Mouse (Mus musculus) ES-CJ7 (cell line): ENCODE measurements around the gene Rexo4.

Source experiments
- DNase-seq: peaks from one replicate; pipeline ENCODE4 v3.0.0; 2011; ENCODE audit warnings: low read depth, low spot score

Gene Rexo4

DNA sequence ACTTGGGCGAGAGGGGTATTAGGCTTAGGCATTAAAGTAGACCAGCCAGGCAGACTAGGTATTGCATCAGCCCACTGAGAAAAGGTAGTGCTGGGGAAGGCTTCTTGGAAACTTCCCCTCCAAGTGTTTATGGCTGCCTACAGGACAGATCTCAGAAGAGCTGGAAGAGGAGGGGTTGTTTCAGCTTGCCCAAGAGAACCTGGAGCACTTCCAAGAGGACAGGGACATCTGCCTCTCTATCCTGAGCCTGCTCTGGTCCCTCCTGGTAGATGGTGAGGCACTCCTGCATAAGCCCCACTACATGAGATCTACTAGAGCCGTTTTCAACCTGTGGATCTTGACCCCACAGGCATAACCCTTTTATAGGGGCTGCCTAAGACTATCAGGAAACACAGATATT lies 13.8 kb downstream of the Rexo4 start:
- DNase-seq: no peak

DNA sequence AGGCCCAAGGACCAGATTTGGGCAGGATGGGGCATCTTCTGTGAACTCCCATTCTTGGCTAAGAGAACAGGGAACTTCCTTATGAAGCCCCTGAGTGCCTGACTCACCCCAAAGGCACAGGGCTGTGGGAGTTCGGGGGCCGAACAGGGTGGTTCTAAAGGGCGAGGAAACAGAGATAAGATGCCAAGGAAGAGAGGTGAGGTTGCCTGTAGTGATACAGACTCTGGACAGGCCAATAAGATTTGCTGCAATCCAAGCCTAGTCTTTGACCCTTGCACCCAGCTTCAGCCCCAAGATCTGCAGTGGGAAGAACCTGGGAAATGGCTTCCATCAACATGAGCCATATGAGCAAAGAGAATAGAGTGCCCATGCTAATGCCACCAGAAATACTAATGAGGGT lies 20.9 kb downstream of the Rexo4 start:
- no peak for DNase-seq

DNA sequence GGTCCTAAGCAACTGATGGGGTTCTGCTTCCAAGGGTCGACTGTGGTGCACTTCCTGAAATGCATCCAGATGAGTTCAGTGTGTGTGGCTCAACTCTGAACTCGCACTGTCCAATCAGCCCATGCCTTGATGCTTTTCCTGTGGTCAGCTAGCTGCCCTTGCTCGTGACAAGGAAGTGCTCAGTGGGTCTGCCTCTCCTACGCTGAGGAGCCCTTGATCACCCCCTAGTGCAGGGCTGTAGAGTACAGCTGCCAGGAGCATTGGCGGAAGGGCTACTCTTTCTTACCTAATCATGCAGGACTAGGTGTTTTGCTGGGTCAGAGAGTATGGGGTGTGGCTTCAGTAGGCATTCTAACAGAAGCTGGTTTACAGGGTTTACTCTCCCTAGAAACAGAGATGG lies 22.6 kb downstream of the Rexo4 start:
- peak; percentile 42 for DNase-seq

DNA sequence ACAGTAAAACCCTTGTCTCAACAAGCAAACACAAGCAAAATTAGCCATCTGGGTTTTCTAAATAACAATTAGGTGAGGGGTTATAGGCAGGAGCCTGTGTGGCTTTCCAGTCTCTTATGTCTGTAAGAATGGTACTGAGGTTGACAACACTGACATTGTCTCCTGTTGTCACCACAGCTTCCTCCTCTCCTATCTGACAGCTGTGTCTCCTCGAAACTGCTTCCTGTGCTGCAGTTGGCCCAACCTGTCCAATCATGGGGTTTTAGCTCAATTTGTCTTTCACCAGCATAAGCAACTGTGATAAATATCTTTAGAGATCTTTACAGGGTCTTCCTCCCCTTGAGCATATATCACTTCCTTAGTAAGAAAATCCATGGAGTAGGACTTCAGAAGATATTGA lies 27.8 kb downstream of the Rexo4 start:
- DNase-seq: no peak

DNA sequence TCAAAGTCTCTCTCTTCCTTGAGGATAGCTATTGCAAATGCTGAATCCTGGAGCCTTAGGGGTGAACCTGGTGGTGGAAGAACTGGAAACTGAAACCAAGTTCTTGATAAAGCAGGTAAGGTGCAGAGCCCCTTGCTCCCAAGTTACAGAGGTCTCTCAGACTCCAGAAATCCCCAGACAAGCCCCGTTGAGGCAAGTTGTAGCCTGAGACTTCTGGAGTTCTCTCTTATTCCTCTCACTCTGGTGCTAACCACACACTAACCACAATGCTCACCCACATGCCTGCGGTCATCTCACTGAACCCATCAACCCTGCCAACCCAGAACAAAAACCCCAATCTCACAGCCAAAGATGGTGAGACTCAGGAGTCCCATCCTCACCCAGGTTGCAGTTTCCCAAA lies 28.9 kb downstream of the Rexo4 start:
- no peak for DNase-seq

DNA sequence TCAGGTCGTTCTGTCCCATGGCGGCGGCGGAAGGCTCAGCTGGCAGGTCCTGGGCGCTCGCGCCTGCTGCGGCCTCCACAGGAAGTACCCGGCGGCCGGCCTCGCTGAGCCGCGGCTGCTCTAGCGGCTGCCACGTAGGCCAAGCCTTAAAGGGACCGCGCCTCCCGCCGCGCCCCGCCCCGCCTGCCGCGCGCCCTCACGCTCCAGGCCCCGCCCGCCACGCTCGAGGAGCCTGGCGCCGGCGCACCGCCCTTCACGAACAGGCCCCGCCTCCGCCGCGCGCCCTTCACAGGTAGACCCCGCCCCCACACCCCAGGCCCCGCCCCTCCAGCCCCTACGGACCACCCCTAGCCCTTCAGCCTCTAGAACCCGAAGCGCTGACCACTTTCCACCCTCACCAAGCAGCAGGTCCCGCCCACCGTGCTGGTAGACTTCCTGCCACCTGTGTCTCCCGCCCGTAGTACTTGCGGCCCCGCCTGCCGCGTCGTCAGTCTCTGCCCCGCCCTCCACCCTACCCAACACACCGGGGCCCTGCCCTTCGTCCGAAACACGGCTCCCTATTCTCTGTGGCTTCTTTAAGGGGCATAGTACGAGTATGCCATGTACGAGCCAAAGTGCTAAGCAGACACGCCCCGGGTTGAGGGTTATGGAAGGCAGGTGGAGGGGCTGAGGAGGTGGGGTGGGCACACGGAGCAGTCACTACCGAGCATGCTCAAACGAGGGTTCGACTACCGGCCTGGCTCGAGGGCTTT lies 30.7 kb downstream of the Rexo4 start, which contains the start of the genes Surf4 and Stkld1:
Surf4 (minus strand) TSS at position 625 of the 752 bp plus-strand sequence.
Stkld1 (plus strand) TSS at position 744 of the 752 bp plus-strand sequence.
- peak; percentile 98 for DNase-seq

DNA sequence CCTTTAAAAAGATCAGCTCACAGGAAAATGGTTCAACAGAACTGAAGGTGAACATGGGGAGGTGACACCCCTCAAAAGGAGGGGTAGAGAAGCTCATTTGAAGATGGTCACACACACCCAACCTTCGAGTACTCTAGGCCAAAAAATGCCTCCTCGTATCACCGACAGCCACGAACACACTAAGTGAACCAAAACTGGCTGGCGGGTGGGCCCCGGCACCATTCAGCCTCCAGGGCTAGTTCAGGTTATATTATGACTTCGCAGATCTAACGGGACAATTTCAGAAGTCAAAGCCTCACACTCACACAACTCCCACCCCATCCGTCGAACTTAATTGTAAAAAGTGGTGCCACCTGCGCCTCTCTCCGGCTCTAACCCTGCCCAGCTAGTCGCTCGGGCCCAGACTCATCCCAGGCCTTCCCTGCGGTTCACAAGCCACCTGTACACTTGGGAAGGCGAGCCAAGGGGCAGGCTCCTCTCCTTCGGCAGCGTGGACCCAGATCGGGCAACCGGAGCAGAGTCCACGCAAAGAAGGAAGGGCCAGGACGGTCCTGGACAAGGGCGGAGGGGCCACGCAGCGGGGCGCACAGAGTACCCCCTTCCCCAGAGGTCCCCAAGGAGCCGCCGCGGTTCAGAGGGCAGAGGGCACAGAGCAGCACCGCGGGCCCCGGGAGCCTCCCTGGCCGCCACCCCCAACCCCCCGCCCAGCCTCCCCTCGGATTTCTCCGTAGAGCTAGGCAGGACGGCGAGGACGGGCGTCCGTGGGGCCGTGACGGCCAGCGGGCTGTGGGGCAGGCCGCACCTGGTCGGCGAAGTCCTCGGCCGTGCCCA lies 31.5 kb downstream of the Rexo4 start:
- DNase-seq: no peak

DNA sequence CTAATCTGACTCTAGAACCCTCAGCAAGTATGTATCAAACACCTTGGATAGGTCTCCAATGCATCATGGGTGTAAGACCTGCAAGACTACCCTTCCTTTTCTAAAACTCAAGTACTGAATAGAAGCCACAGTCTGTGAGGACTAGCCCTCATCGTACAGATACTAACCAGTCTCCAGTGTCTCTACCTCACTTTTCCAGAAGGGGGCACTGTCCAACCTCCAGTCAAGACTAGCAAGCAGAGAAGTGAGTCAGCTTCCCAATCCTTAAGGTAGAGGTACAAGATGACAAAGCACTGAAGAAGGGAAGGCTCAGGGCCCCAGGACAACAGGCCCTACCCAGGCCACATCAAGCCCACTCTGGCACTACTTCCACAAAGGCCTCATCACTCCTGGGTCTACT lies 33.8 kb downstream of the Rexo4 start:
- DNase-seq: peak; percentile 85

DNA sequence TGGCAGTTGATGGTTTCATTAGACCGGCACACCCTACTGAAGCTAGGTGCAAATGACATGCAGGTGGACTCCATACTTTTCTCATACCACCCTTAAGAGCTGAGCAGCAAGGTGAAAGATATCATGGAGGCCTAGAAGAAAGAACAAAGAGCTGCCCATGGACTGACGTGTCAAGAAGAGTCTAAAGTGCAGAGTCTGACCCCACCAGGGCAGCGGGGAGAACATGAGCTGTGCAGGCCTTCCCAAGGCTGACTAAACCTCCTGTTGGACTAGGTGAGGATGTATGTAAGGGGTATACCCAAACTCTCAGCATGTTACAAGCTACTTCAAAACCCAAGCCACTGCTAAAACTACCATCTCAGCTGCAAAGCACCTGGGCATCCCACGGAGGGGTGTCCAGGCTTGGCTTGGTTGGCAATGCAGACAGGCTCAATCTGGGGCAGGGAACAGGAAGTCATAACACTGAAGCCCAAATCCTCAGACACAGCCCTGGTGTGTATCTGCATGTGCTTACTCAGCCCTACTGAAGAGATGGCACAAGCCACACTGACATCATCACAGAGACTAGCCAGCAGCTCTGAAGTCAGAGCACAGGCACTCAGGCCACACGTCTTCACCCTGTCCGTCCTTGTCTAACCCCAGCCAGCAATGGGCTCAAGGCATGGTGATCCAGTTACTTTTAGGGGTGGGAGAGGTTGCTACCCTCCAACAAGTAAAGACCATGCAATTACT lies 36.3 kb downstream of the Rexo4 start:
- no peak for DNase-seq

DNA sequence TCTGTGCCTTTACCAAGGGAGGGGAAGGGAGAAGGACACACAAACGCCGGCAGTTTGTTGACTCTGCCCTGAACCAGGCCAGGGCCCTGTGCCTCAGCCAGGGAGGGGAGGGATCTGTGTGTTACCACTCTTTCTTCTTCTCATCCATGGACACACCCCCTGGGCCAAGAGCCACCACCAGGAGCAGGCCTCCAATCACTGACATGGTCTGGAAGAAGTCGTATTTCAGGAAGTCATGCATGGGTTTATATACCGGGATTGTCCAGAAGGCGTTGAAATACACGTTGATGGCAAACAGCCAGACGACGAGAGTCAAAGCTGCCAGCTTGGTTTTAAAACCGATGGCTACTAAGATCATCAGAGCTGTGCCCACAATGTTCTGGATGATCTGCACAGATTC lies 42.4 kb downstream of the Rexo4 start:
- DNase-seq: no peak

DNA sequence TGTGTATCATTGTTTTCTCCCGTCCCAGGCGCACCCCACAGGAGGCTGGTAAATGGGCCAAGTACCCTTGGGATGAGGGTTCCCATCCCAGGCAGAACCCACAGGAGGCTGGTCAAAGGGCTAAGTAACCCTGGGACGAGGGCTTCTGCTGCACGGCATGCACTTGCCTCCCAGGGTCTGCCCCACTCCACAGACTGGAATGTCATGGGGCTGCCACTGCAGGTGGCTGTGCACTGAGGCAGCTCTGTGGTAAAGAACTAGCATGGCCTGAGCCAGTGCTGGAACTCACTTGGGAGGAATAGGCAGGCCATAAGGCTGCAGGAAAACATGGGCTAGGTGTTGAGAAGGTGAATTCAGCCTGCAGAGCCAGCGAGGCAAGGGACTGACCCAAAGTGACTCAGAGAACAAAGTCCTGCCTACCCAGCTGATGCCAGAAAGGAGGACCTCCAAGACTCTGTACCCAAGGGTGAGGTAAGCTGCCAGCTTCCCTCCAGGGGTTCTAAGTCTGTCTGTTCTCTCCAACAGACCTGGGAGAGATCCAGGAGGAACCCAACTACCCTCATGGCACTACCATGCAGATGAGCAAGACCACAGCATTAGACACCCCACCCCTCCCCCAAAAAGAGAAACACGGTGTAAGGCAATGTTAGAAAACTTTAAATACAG lies 43.9 kb downstream of the Rexo4 start:
- no peak for DNase-seq

DNA sequence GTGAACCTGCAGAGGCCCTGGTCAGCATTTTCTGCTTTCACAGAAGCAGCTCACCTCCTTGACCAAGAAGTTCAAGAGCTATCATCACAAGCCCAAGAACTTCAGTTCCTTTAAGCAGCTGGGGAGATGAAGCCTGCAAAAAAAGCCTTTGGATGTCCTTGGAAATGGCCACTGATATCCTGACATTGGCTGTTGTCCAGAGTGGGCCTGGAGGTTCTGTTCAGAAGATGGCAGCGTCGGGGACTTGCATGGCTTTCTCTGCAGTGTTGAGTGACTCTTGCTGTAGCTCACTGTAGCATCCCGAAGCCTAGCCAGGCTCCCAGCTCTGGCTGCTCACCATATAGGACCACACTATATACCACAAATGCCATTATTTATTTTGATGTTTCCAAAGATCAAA lies 44.5 kb downstream of the Rexo4 start:
- DNase-seq: no peak

DNA sequence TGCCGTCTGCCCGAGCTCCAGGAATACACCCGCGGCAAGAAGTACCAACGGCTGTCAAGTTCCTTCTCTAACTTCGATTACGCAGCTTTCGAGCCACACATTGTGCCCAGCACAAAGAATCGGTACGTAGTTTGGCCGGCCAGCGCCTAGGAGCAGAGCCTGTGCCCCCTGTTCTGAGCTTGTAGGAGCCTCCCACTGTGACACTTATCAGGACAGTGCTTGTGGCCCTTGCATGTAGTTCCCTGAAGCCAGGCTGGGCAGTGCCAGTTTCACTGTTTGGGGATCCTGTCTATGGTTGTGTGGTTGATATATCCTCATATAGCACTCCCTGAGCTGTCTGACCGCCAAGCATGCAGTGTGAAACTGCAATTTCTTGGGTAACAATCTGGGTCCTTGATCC lies 47.4 kb downstream of the Rexo4 start:
- DNase-seq: no peak

DNA sequence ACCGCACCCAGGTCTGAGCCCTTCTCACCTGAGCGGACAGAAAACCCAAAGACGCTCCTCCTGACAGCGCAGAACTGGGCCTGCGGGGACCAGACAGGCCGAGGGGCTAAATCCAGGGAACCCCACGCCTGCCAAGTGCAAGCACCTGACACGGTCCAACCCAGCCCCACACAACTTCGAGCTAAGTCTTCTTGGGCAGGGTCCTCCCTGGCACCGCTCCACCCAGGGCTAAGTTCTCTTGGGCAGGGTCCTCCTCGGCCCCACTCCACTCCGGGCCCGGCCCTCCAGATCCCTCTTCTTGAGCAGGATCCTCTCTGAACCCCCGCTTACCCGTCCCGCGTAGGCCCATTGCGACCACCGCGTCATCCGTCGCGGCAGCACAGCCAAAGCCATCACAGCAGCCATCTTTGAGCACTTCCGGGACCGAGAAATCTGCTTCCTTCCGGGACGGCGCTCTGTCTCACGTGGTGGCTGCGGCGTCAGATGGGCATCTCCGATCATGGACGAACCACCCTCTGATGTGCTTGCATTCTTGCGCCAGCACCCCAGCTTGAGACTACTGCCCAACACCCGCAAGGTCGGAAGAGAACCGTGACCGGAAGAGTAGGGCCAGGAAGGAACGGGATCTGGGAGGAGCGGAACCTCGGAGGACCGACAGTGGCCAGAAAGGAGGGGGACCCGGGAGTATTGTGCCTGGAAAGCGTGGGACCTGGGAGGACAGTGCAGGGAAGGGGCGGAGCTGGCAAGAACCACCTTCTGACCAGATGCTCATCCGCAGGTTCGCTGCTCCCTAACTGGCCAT lies 48.1 kb downstream of the Rexo4 start, which contains the start of the genes Surf2 and Surf1:
Surf2 (plus strand) TSS at position 441 of the 802 bp plus-strand sequence.
Surf1 (minus strand) TSS at position 604 of the 802 bp plus-strand sequence.
- peak; percentile 72 for DNase-seq

DNA sequence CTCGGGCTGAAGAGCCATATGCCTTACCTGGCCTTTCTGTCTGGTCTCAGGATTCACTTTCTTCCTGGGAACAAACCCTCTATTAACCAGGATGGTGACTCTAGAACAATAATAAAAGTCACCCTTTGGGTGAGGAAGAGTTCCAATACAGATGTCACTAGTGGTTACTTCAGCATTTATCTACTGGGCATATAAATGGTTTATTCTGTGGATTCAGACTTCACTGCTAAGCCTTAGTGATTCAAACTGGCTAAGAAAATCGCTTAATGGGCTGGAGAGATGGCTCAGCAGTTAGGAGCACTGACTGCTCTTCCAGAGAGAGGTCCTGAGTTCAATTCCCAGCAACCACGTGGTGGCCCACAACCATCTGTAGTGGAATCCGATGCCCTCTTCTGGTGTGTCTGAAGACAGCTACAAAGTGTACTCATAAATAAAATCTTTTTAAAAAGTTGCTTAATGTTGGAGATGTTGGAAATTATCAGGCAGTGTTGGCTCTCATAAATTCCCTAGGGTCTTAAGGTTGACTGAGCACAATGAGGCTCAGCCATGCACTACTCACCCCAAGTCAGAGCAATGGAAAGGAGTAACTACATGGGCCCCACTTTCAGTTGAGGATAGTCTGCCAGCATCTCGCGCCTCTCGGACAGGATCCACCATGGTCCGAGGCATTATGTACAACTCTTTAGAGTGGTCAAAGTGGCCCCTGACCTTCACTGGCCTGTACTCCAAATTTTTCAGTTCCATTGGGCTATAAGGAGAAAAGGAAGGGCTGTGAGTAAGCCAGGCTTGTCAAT lies 49.8 kb downstream of the Rexo4 start:
- DNase-seq: no peak

DNA sequence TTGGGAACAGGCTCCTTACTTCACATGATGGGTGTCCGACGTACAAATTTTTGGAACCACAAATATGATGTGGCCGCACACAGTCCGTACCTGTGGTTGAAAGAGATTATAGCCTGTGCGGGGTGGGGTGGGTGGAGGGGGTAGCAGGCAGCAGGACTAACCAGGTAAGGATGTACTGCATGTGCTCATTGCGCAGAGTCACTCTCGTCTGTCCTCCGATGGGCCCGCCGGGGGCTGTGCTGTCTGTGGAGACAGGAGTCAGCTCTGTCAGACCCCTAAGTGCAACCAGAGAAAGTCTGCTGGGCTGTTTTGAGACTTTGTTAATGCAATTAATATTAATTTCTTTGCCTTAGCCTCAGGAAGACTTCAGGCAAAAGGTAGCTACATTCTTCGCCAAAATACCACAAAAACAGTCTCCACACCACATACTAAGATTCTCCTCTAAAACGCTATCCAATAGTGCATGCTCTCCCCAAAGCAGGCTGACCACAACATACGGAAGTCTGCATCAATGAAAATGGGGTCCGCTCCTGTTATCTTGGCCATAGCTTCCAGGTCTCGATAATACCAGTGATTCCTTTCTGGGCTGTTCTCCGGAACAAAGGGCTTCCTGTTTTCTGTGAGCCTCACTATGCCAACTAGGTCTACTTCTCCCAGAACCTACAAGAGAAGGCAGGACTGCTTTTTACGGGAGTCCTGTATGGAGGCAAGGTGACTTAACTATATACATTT lies 50.6 kb downstream of the Rexo4 start:
- no peak for DNase-seq

DNA sequence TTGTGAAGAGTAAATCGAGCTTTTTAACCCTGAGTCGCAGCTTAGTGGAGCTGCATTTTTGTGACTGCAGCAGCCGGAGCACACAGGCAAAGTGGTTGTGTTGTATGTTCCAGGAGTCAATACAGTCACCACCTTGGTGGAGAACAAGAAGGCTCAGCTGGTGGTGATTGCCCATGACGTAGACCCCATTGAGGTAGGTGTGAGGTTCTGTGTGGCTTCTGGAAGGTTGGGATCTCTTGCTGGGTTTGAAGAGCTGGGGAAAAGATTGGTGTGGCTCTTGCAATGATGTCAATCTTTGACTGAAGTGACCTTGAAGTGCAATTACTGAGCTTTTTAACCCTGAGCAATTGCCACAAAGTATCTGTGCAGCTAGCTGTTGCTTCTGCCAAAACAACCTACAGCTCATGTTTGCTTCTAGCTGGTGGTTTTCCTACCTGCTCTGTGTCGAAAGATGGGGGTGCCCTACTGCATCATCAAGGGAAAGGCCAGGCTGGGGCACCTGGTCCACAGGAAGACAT lies 51.9 kb downstream of the Rexo4 start:
- DNase-seq: no peak

DNA sequence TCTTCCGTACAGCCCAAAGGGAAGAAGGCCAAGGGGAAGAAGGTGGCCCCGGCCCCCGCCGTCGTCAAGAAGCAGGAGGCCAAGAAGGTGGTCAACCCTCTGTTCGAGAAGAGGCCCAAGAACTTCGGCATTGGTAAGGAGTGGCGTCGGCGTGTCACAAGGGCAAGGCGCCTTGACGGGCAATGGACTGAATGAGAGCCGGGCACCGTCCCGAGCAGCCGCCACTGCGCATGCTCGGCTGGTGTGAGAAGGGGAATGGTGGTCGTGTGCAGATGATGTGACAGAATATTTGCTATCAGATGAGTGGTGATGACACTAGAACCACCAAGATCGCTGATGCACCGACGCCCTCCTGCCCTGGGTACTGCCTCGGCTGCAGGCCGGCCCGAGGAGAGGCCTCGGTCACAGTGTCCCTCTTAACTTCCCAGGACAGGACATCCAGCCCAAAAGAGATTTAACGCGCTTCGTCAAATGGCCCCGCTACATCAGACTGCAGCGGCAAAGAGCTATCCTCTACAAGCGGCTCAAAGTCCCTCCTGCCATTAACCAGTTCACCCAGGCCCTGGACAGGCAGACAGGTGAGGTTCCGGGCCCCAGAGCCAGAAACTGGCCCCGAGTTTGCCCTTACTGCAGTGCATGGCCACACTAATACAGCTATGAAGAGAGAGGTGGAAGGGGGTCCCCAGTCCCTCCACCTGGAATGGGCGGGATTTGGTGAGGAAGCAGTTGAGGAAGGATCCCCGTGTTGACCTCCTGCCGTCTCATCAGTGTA lies 53.0 kb downstream of the Rexo4 start:
- peak; percentile 66 for DNase-seq
